Mouse (Mus musculus) hindbrain, embryonic 11.5 days (tissue): Measurements from ENCODE around the gene Myd88. TPM values are rescaled to one million over a fixed set of nuclear protein-coding genes. Genes with fewer than 3 reads are reported as not detected.

Experiments used
- ATAC-seq: fragments of 200-750 bp; cut with Nextera tagmentation; 2 replicates; pipeline ENCODE4 v1.8.0; 2017; ENCODE audit warnings: mild to moderate bottlenecking, moderate TSS enrichment, moderate library complexity; ENCODE audit not compliant: low FRiP score
- DNase-seq: peaks from one replicate; pipeline ENCODE4 v3.0.0-alpha.2; 2015; ENCODE audit warnings: low spot score
- H3K27ac ChIP-seq: fragments of 300-500 bp; sonication (generic); 2 replicates; pipeline ENCODE4 v1.5.1; 2014; ENCODE audit warnings: mild to moderate bottlenecking, low read depth, low read length
- H3K27me3 ChIP-seq: fragments of 300-500 bp; sonication (generic); 2 replicates; pipeline ENCODE4 v1.6.1; 2014; ENCODE audit warnings: mild to moderate bottlenecking, low read length, moderate library complexity, mixed read lengths; ENCODE audit not compliant: control insufficient read depth, insufficient read depth
- H3K36me3 ChIP-seq: fragments of 300-500 bp; sonication (generic); 2 replicates; pipeline ENCODE4 v1.6.1; 2014; ENCODE audit warnings: mild to moderate bottlenecking, low read length, moderate library complexity, mixed read lengths; ENCODE audit not compliant: control insufficient read depth, insufficient read depth
- H3K4me1 ChIP-seq: fragments of 300-500 bp; sonication (generic); replicated peaks from 2 replicates; pipeline ENCODE4 v1.6.1; 2014; ENCODE audit warnings: low read length, mixed read lengths; ENCODE audit not compliant: control insufficient read depth, insufficient read depth
- H3K4me2 ChIP-seq: fragments of 300-500 bp; sonication (generic); replicated peaks from 2 replicates; pipeline ENCODE4 v1.6.1; 2014; ENCODE audit warnings: mild to moderate bottlenecking, low read depth, low read length
- H3K4me3 ChIP-seq: fragments of 300-500 bp; sonication (generic); 2 replicates; pipeline ENCODE4 v1.5.1; 2014; ENCODE audit warnings: low read depth, low read length
- H3K9ac ChIP-seq: fragments of 300-500 bp; sonication (generic); 2 replicates; pipeline ENCODE4 v1.6.1; 2014; ENCODE audit warnings: low read depth, low read length
- H3K9me3 ChIP-seq: fragments of 300-500 bp; sonication (generic); 2 replicates; pipeline ENCODE4 v1.6.1; 2016; ENCODE audit warnings: low read length; ENCODE audit not compliant: control insufficient read depth
- WGBS: fragments of 180-500 bp; shearing (Covaris S2); extraction: QIAGEN DNeasy Blood & Tissue Kit; methylation state at CpG from one replicate; pipeline ENCODE4 v1.1.7; 2014; 5-methylcytosine and 5-hydroxymethylcytosine counted together
- polyA plus RNA-seq: library from polyadenylated mRNA; unstranded; fragments of >200 nt; fragmentation: Nextera tagmentation; extraction: Ambion mirVana; gene quantifications from 2 replicates; pipeline ENCODE4 v1.2.1, GENCODE M21; 2014

Gene Myd88
- polyA plus RNA-seq, 1 experiment from 2014 or later: 5.7 TPM

DNA sequence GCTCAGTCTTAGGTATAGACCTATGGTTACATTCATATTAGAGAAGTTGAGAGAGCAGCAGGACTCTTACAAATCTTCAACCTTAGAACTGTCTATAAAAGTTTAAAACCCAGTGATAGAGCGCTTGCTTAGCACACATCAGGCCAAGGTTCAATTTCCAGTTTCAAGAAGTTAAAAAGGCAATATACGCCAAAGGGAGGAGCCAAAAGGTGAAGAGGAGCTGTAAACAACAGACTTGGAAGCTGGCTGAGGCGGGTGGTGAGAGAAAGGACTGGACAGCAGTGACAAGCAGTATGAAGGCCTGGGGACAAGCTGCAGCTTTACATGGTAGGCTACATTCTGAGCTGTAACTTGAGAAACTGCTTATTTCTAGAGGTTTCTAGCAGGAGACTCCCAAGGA lies 42.6 kb downstream of the Myd88 start:
- Histone ChIP-seq H3K4me1 (no peaks in the 10 kb centered on the region), H3K36me3 (0 out of 2 replicates have a peak, but pooled peaks cover 2% of the 10 kb centered on the region), H3K27me3 (no peaks in the 10 kb centered on the region), H3K9ac (no peak overlapping the region), H3K4me2 (no peak overlapping the region), H3K9me3 (no peaks in the 10 kb centered on the region), H3K27ac (no peak overlapping the region), H3K4me3 (no peak overlapping the region)
- DNase-seq (no peak), ATAC-seq (no peak)
- 93% methylated on average over 3 of the region's 3 CpGs for WGBS

DNA sequence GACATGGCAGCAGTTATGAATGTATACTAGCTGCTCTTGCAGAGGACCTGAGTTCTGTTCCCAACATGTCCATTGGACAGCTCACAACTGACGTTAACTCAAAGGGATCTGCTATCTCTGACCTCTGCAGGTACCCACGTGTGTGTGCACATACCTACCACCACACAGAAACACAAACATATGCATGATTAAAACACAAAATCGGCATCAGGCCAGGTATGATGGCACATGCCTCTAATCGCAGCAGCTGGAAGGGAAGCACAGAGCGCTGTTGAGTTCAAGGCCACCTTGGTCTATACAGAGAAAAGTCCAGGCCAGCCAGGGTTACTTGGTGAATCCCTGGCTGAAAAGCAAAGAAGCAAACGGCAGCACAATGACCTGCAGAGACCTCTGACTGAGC lies 43.5 kb downstream of the Myd88 start:
- ATAC-seq: no peak
- H3K4me1 ChIP-seq: no peaks in the 10 kb centered on the region
- DNase-seq: no peak
- H3K27ac ChIP-seq: no peak overlapping the region
- 88% methylated on average over 6 of the region's 6 CpGs for WGBS
- H3K9ac ChIP-seq: no peak overlapping the region
- 0 out of 2 replicates have a peak, but pooled peaks cover 2% of the 10 kb centered on the region for H3K36me3 ChIP-seq
- H3K4me2 ChIP-seq: no peak overlapping the region
- H3K9me3 ChIP-seq: no peaks in the 10 kb centered on the region
- H3K27me3 ChIP-seq: no peaks in the 10 kb centered on the region
- no peak overlapping the region for H3K4me3 ChIP-seq

DNA sequence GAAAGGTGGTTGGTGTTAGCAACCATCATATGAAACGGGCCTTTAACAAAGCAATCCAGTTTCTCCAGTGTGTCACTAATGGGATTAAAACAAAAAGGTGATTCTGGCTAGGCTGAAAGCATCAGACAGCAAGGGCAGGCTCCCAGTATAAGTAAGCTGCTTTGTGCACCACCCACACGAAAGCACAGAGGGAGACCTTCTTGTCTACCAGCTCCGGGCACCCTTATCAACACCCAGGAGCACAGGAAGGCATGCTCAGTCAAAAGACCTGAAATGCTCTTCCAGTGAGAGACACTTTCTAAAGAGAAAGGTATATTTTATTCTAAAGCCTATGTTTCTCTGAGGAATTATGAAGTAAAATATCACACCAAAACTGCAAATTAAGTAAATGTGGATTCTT lies 50.4 kb downstream of the Myd88 start:
- no peak overlapping the region for H3K9ac ChIP-seq
- H3K4me1 ChIP-seq: no peaks in the 10 kb centered on the region
- H3K27ac ChIP-seq: no peak overlapping the region
- H3K36me3 ChIP-seq: no peaks in the 10 kb centered on the region
- H3K4me2 ChIP-seq: no peak overlapping the region
- WGBS: 90% methylated on average over 3 of the region's 3 CpGs
- H3K27me3 ChIP-seq: no peaks in the 10 kb centered on the region
- DNase-seq: no peak
- no peak for ATAC-seq
- no peaks in the 10 kb centered on the region for H3K9me3 ChIP-seq
- no peak overlapping the region for H3K4me3 ChIP-seq

Other genes starting within 250 kb of the Myd88 start
- 27.7 and 28.8 TPM in 2 replicates for gene Plcd1, start 247.9 kb downstream of the Myd88 start, polyA plus RNA-seq
- gene Dlec1, start 238.9 kb downstream of the Myd88 start, polyA plus RNA-seq: 1.4 and 2.1 TPM in 2 replicates
- 1.4 and 1.7 TPM in 2 replicates for gene Acaa1b, start 184.3 kb downstream of the Myd88 start, polyA plus RNA-seq
- gene Gm47289, start 182.2 kb downstream of the Myd88 start, polyA plus RNA-seq: not detected in 2 replicates
- gene Slc22a13, start 132.3 kb downstream of the Myd88 start, polyA plus RNA-seq: not detected in 2 replicates
- 15.6 and 17.1 TPM in 2 replicates for gene Oxsr1, start 19.0 kb downstream of the Myd88 start, polyA plus RNA-seq
- gene Acaa1a, start 1.7 kb downstream of the Myd88 start, polyA plus RNA-seq: 55.2 and 62.6 TPM in 2 replicates
- 4.6 and 5.4 TPM in 2 replicates for gene Xylb, start 16.0 kb upstream of the Myd88 start, polyA plus RNA-seq
- not detected in 2 replicates for gene Slc22a14, start 24.1 kb upstream of the Myd88 start, polyA plus RNA-seq
- gene Acvr2b, start 60.7 kb upstream of the Myd88 start, polyA plus RNA-seq: 75.9 and 83.3 TPM in 2 replicates
- 46.2 and 47.3 TPM in 2 replicates for gene Exog, start 103.5 kb upstream of the Myd88 start, polyA plus RNA-seq
- gene Scn5a, start 237.6 kb upstream of the Myd88 start, polyA plus RNA-seq: 0.22 and 0.36 TPM in 2 replicates